Mouse (Mus musculus): ENCODE data around the gene Veph1. TPM values are rescaled to one million over a fixed set of nuclear protein-coding genes. Genes with fewer than 3 reads are reported as not detected.

Gene Veph1
- polyA plus RNA-seq (2012; ENCODE audit: insufficient read depth, insufficient read length, missing spikeins), result not detected in 2 replicates

- H3K4me1 ChIP-seq (ENCODE audit: control insufficient read depth, insufficient read depth, insufficient read length, low read length), result no peaks in the 10 kb centered on the region; the same call in 1 of the 2 replicates
- H3K4me3 ChIP-seq (ENCODE audit: insufficient read depth, low read depth, low read length), result no peak within 1 kb of the TSS
- H3K27ac ChIP-seq (replicated peaks; ENCODE audit: low read depth, low read length), result no peak within 1 kb of the TSS
Measured at GRCm38 (mm10) chr3:66296545-66296944, at the start of gene Veph1. Gene Veph1, minus strand, starts transcription at chr3:66296837.

- no peaks in the 10 kb centered on the region for H3K4me1 ChIP-seq (ENCODE audit: control insufficient read depth, insufficient read depth, insufficient read length, low read length)
- H3K27ac ChIP-seq (replicated peaks; ENCODE audit: low read depth, low read length), result no peak overlapping the region
- no peak overlapping the region for H3K4me3 ChIP-seq (ENCODE audit: insufficient read depth, low read depth, low read length)
Measured at GRCm38 (mm10) chr3:66340742-66341141, 44.1 kb upstream of the Veph1 start.

GRCm38 (mm10) chr3:66332401-66332729 lies 35.7 kb upstream of the Veph1 start:
- Histone ChIP-seq H3K4me3 (ENCODE audit: insufficient read depth, low read depth, low read length) (no peak overlapping the region), H3K4me1 (ENCODE audit: control insufficient read depth, insufficient read depth, insufficient read length, low read length) (no peaks in the 10 kb centered on the region), H3K27ac (replicated peaks; ENCODE audit: low read depth, low read length) (no peak overlapping the region)

- Histone ChIP-seq H3K4me3 (ENCODE audit: insufficient read depth, low read depth, low read length) (no peak overlapping the region), H3K4me1 (ENCODE audit: control insufficient read depth, insufficient read depth, insufficient read length, low read length) (no peaks in the 10 kb centered on the region), H3K27ac (replicated peaks; ENCODE audit: low read depth, low read length) (no peak overlapping the region)
Measured at GRCm38 (mm10) chr3:66331592-66332400, 35.2 kb upstream of the Veph1 start.

- no peak overlapping the region for H3K27ac ChIP-seq (replicated peaks; ENCODE audit: low read depth, low read length)
- no peak overlapping the region for H3K4me3 ChIP-seq (ENCODE audit: insufficient read depth, low read depth, low read length)
- no peaks in the 10 kb centered on the region for H3K4me1 ChIP-seq (ENCODE audit: control insufficient read depth, insufficient read depth, insufficient read length, low read length)
Measured at GRCm38 (mm10) chr3:66330896-66331579, 34.4 kb upstream of the Veph1 start.

GRCm38 (mm10) chr3:66325962-66326834 lies 29.6 kb upstream of the Veph1 start:
- Histone ChIP-seq H3K27ac (replicated peaks; ENCODE audit: low read depth, low read length) (no peak overlapping the region), H3K4me3 (ENCODE audit: insufficient read depth, low read depth, low read length) (no peak overlapping the region), H3K4me1 (ENCODE audit: control insufficient read depth, insufficient read depth, insufficient read length, low read length) (no peaks in the 10 kb centered on the region)

GRCm38 (mm10) chr3:66325486-66325951 lies 28.9 kb upstream of the Veph1 start:
- H3K4me3 ChIP-seq (ENCODE audit: insufficient read depth, low read depth, low read length), result no peak overlapping the region
- no peaks in the 10 kb centered on the region for H3K4me1 ChIP-seq (ENCODE audit: control insufficient read depth, insufficient read depth, insufficient read length, low read length)
- H3K27ac ChIP-seq (replicated peaks; ENCODE audit: low read depth, low read length), result no peak overlapping the region

GRCm38 (mm10) chr3:66314793-66315715 lies 18.4 kb upstream of the Veph1 start:
- H3K4me1 ChIP-seq (ENCODE audit: control insufficient read depth, insufficient read depth, insufficient read length, low read length), result no peaks in the 10 kb centered on the region
- no peak overlapping the region for H3K27ac ChIP-seq (replicated peaks; ENCODE audit: low read depth, low read length)
- H3K4me3 ChIP-seq (ENCODE audit: insufficient read depth, low read depth, low read length), result no peak overlapping the region

GRCm38 (mm10) chr3:66310586-66310985 lies 13.9 kb upstream of the Veph1 start:
- H3K4me1 ChIP-seq (ENCODE audit: control insufficient read depth, insufficient read depth, insufficient read length, low read length), result no peaks in the 10 kb centered on the region
- no peak overlapping the region for H3K27ac ChIP-seq (replicated peaks; ENCODE audit: low read depth, low read length)
- no peak overlapping the region for H3K4me3 ChIP-seq (ENCODE audit: insufficient read depth, low read depth, low read length)

- Histone ChIP-seq H3K4me3 (ENCODE audit: insufficient read depth, low read depth, low read length) (no peak overlapping the region), H3K27ac (replicated peaks; ENCODE audit: low read depth, low read length) (no peak overlapping the region), H3K4me1 (ENCODE audit: control insufficient read depth, insufficient read depth, insufficient read length, low read length) (no peaks in the 10 kb centered on the region)
Measured at GRCm38 (mm10) chr3:66309531-66309930, 12.9 kb upstream of the Veph1 start.

GRCm38 (mm10) chr3:66295236-66295635 lies 1.4 kb downstream of the Veph1 start:
- no peaks in the 10 kb centered on the region; the same call in 1 of the 2 replicates for H3K4me1 ChIP-seq (ENCODE audit: control insufficient read depth, insufficient read depth, insufficient read length, low read length)
- no peak overlapping the region for H3K27ac ChIP-seq (replicated peaks; ENCODE audit: low read depth, low read length)
- no peak overlapping the region for H3K4me3 ChIP-seq (ENCODE audit: insufficient read depth, low read depth, low read length)

GRCm38 (mm10) chr3:66294729-66295128 lies 1.9 kb downstream of the Veph1 start:
- no peak overlapping the region for H3K4me3 ChIP-seq (ENCODE audit: insufficient read depth, low read depth, low read length)
- H3K27ac ChIP-seq (replicated peaks; ENCODE audit: low read depth, low read length), result no peak overlapping the region
- H3K4me1 ChIP-seq (ENCODE audit: control insufficient read depth, insufficient read depth, insufficient read length, low read length), result no peaks in the 10 kb centered on the region; the same call in 1 of the 2 replicates

GRCm38 (mm10) chr3:66292356-66292946 lies 4.2 kb downstream of the Veph1 start:
- Histone ChIP-seq H3K4me1 (ENCODE audit: control insufficient read depth, insufficient read depth, insufficient read length, low read length) (no peaks in the 10 kb centered on the region; the same call in 1 of the 2 replicates), H3K4me3 (ENCODE audit: insufficient read depth, low read depth, low read length) (no peak overlapping the region; the same call in 1 of the 2 replicates), H3K27ac (replicated peaks; ENCODE audit: low read depth, low read length) (no peak overlapping the region)

- no peak overlapping the region for H3K27ac ChIP-seq (replicated peaks; ENCODE audit: low read depth, low read length)
- H3K4me3 ChIP-seq (ENCODE audit: insufficient read depth, low read depth, low read length), result no peak overlapping the region
- H3K4me1 ChIP-seq (ENCODE audit: control insufficient read depth, insufficient read depth, insufficient read length, low read length), result no peaks in the 10 kb centered on the region
Measured at GRCm38 (mm10) chr3:66263270-66263669, 33.4 kb downstream of the Veph1 start.

All from brown adipose tissue, adult 24 weeks (tissue).